Mouse (Mus musculus): ENCODE results near the gene Ankrd9. TPM values are rescaled to one million over a fixed set of nuclear protein-coding genes. Genes with fewer than 3 reads are reported as not detected.

Ankrd9 gene
- polyA plus RNA-seq, 1 experiment from 2014 or later, result 7.8 TPM

DNA sequence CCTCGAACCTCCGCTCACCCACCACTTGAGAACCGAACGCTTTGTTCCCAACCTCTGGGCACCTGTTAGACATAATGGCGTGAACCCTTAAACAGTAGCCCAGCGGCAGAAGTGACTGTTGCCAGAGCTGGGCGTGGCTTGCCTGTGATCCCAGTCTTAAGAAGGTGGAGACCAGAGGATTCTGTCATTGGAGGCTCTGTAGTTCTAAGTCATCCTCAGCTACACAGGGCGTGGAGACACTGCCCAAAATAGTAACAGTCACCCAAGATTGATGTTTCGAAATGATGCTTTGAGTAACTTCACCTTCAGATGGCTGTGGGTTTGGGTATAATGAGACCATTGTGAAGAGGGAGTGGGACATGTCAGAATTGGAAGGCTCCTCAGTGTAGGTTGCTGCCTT is 25.3 kb upstream of the Ankrd9 start:
- no peak for ATAC-seq (ENCODE audit: low read depth)
- Histone ChIP-seq H3K27ac (replicated peaks) (no peak overlapping the region), H3K27me3 (no peaks in the 10 kb centered on the region), H3K4me1 (replicated peaks) (peaks cover 24% of the 10 kb centered on the region), H3K36me3 (no peaks in the 10 kb centered on the region), H3K9ac (no peak overlapping the region), H3K4me3 (no peak overlapping the region), H3K4me2 (no peak overlapping the region), H3K9me3 (no peaks in the 10 kb centered on the region)
- 82% methylated on average over 9 of the region's 9 CpGs for WGBS

DNA sequence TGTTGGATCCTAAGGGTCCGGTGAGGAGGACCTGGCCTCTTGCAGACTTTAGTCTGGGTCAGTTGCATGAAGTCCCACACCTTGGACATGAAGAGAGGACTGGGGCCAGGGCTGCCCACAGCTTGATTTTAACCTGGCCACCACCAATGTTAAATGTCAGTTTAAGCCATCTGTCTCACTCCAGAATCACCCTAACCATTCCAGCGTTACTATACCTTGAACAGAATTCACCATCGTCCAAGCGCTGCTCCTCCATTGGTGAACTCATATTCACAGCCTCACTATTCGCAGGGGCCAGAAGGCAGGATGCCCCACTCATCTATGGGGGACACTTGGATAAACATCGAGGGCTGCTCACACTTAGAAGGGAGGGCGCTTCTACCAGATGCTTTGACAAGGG is 22.1 kb upstream of the Ankrd9 start:
- Histone ChIP-seq H3K9me3 (peaks cover 5% of the 10 kb centered on the region; the same call in 1 of the 2 replicates), H3K27me3 (no peaks in the 10 kb centered on the region), H3K4me2 (no peak overlapping the region), H3K9ac (no peak overlapping the region), H3K4me1 (replicated peaks) (0 out of 2 replicates have a peak, but pooled peaks cover 2% of the 10 kb centered on the region), H3K27ac (replicated peaks) (no peak overlapping the region), H3K36me3 (no peaks in the 10 kb centered on the region), H3K4me3 (no peak overlapping the region)
- no peak for ATAC-seq (ENCODE audit: low read depth)
- 91% methylated on average over 7 of the region's 7 CpGs for WGBS

DNA sequence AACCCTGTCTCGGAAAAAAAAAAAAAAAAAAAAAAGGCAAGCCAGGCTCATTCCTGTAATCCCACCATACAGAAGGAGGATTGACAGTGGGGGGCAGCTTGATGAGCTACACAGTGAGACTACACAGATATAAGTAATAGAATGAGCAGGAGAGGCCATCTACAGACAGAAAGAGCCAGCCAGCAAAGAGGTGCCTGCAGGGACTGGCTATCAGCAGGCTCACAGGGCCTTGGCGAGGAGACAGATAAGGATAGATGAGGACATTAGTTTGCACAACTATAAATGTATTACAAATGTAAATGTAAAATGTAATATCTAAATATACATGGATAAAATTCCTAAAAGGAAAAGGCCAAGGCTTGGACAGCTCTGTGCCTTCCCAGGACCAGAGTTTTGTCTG is 21.0 kb upstream of the Ankrd9 start:
- no peak for ATAC-seq (ENCODE audit: low read depth)
- Histone ChIP-seq H3K9me3 (peaks cover 5% of the 10 kb centered on the region; the same call in 1 of the 2 replicates), H3K27me3 (no peaks in the 10 kb centered on the region), H3K27ac (replicated peaks) (no peak overlapping the region), H3K9ac (no peak overlapping the region), H3K4me3 (no peak overlapping the region), H3K4me1 (replicated peaks) (no peaks in the 10 kb centered on the region), H3K36me3 (no peaks in the 10 kb centered on the region), H3K4me2 (no peak overlapping the region)
- WGBS, result 79% methylated on average over 2 of the region's 2 CpGs

GRCm38 (mm10) chr12:110998092-110998491 is 19.3 kb upstream of the Ankrd9 start:
- no peak for ATAC-seq (ENCODE audit: low read depth)
- Histone ChIP-seq H3K9ac (no peak overlapping the region), H3K9me3 (peaks cover 5% of the 10 kb centered on the region; the same call in 1 of the 2 replicates), H3K4me3 (no peak overlapping the region), H3K27me3 (no peaks in the 10 kb centered on the region), H3K4me1 (replicated peaks) (no peaks in the 10 kb centered on the region), H3K36me3 (no peaks in the 10 kb centered on the region), H3K4me2 (no peak overlapping the region), H3K27ac (replicated peaks) (no peak overlapping the region)
- 96% methylated on average over 11 of the region's 11 CpGs for WGBS

DNA sequence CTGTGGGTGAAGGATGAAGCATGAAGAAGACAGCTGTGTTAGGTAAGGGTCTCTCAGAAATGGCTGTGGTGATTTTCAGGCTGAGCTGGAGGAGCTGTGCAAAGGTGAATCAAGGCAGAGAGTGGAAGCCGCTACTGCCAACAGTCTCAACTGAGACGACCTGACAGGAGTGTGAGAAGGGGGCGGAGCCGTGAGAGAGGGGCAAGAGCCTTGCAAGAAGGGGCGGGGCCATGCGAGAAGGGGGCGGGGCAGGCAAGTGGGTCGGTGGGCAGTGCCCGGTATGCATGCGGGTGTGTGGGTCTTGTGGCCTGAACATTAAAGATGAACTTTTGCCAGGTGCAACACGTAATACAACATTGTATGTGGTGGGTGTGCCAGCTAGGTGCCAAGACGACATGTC is 15.8 kb upstream of the Ankrd9 start:
- ATAC-seq (ENCODE audit: low read depth), result no peak
- Histone ChIP-seq H3K27me3 (no peaks in the 10 kb centered on the region), H3K9me3 (peaks cover 5% of the 10 kb centered on the region; the same call in 1 of the 2 replicates), H3K27ac (replicated peaks) (no peak overlapping the region), H3K4me3 (no peak overlapping the region), H3K9ac (no peak overlapping the region), H3K4me2 (no peak overlapping the region), H3K36me3 (no peaks in the 10 kb centered on the region), H3K4me1 (replicated peaks) (peaks cover 11% of the 10 kb centered on the region; the same call in 1 of the 2 replicates)
- 31% methylated on average over 12 of the region's 12 CpGs for WGBS

DNA sequence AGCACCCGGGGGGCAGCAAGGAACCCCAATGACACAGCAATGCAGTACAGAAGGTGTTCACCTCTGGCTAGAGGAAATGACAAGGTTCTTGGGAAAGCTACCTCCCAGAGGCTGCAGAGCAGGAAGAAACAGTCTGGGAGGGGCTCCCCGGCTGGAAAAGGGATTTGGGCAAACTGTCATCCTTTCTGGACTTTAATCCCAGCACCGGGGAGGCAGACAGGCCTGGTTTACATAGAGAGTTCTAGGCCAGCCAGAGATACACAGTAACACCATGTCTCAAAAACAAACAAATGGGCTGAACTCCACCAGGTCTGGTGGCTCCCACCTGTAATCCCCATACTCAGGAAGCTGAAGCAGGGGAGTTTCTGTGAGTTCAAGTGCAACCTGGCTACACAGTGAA is 14.4 kb upstream of the Ankrd9 start:
- Histone ChIP-seq H3K9me3 (peaks cover 5% of the 10 kb centered on the region; the same call in 1 of the 2 replicates), H3K9ac (no peak overlapping the region), H3K4me1 (replicated peaks) (peaks cover 11% of the 10 kb centered on the region; the same call in 1 of the 2 replicates), H3K4me2 (no peak overlapping the region), H3K27ac (replicated peaks) (no peak overlapping the region), H3K4me3 (no peak overlapping the region), H3K36me3 (no peaks in the 10 kb centered on the region), H3K27me3 (no peaks in the 10 kb centered on the region)
- 91% methylated on average over 3 of the region's 3 CpGs for whole genome bisulfite sequencing
- no peak for ATAC-seq (ENCODE audit: low read depth)

DNA sequence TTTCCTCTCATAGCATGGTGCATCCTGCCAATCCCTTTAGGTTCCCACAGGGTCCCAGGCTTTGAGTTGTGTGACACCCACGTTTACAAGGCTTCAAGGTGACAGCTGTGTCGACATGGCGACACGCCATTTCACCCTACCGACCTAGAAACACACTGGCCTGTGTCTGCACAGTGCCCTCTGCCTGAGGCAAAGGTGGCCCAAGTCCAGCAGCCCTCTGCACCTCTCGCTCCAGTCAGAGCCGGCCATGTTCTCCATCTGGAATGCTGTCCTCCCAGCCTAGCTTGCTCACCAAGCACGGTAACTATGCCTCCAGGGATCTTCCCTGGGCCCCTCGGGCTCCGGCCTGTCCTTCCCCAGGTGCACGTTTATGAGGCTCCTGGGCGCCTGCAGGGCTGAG is 13.9 kb upstream of the Ankrd9 start:
- H3K27me3 ChIP-seq, result no peaks in the 10 kb centered on the region
- no peak overlapping the region; the same call in 1 of the 2 replicates for H3K9ac ChIP-seq
- peak overlapping the region; percentile 61; the same call in 1 of the 2 replicates for H3K4me2 ChIP-seq
- peak overlapping the region; percentile 47; the same call in 1 of the 2 replicates for H3K4me3 ChIP-seq
- WGBS, result 81% methylated on average over 12 of the region's 12 CpGs
- no peak; the same call in 1 of the 2 replicates for ATAC-seq (ENCODE audit: low read depth)
- H3K4me1 ChIP-seq (replicated peaks), result peaks cover 11% of the 10 kb centered on the region; the same call in 1 of the 2 replicates
- no peak overlapping the region for H3K27ac ChIP-seq (replicated peaks)
- no peaks in the 10 kb centered on the region for H3K36me3 ChIP-seq
- peaks cover under 1% of the 10 kb centered on the region; the same call in 1 of the 2 replicates for H3K9me3 ChIP-seq

GRCm38 (mm10) chr12:110992128-110992553 is 13.3 kb upstream of the Ankrd9 start:
- under 1% methylated on average over 24 of the region's 24 CpGs for WGBS
- H3K4me1 ChIP-seq (replicated peaks), result peaks cover 11% of the 10 kb centered on the region; the same call in 1 of the 2 replicates

GRCm38 (mm10) chr12:110991361-110992127 is 12.7 kb upstream of the Ankrd9 start:
- peak; percentile 92 for ATAC-seq (ENCODE audit: low read depth)
- Histone ChIP-seq H3K36me3 (no peaks in the 10 kb centered on the region), H3K27ac (replicated peaks) (peak overlapping the region; percentile 61), H3K4me2 (peak overlapping the region; percentile 61), H3K9ac (peak overlapping the region; percentile 69), H3K4me1 (replicated peaks) (peaks cover 11% of the 10 kb centered on the region; the same call in 1 of the 2 replicates), H3K9me3 (no peaks in the 10 kb centered on the region), H3K4me3 (peak overlapping the region; percentile 47), H3K27me3 (no peaks in the 10 kb centered on the region)
- 2% methylated on average over 23 of the region's 23 CpGs for WGBS

More at GRCm38 (mm10) chr12:110992128-110992553, 13.3 kb upstream of the Ankrd9 start:
- Histone ChIP-seq H3K27me3 (no peaks in the 10 kb centered on the region), H3K9ac (peak overlapping the region; percentile 69), H3K27ac (replicated peaks) (peak overlapping the region; percentile 61), H3K36me3 (no peaks in the 10 kb centered on the region), H3K9me3 (no peaks in the 10 kb centered on the region), H3K4me3 (peak overlapping the region; percentile 47), H3K4me2 (peak overlapping the region; percentile 61)
- ATAC-seq (ENCODE audit: low read depth), result peak; percentile 91

DNA sequence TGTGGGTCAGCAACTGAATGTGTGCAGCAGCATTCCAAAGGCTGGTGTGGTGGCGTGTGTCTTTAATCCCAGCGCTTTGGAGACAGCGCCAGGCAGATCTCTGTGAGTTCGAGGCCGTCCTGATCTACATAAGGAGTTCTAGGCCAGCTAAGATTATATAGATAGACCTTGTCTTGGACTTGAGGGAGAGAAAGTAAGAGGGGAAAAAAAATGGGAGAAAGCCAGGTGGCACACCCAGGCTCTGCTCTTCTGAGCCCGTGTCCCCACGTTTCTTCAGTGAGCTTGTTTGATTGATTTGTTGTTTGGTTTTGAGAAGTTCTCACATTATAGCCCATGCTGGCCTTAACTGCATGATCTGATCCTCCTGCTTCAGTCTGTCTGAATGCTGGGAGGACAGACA is 11.7 kb upstream of the Ankrd9 start:
- no peaks in the 10 kb centered on the region for H3K9me3 ChIP-seq
- ATAC-seq (ENCODE audit: low read depth), result no peak
- no peaks in the 10 kb centered on the region for H3K27me3 ChIP-seq
- H3K4me2 ChIP-seq, result no peak overlapping the region
- no peak overlapping the region for H3K27ac ChIP-seq (replicated peaks)
- H3K9ac ChIP-seq, result no peak overlapping the region
- no peak overlapping the region for H3K4me3 ChIP-seq
- no peaks in the 10 kb centered on the region for H3K36me3 ChIP-seq
- WGBS, result 96% methylated on average over 7 of the region's 7 CpGs
- H3K4me1 ChIP-seq (replicated peaks), result peaks cover 11% of the 10 kb centered on the region; the same call in 1 of the 2 replicates

DNA sequence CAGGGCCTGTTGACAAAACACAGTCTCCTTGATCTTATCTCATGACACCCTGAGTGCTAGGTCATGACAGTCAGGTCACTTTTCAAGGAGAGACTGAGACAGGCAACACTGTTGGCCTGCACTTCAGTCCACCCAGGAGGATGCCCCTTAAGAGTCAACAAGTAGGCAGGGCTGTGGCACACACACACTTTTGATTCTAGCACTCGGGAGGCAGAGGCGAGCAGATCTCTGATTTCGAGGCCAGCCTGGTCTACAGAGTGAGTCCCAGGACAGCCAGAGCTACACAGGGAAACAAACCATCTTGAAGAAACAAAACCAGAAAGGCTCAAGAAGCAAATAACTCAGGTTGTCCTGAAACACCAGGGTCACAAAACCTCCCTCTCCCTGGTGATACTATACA is 10.6 kb upstream of the Ankrd9 start:
- WGBS, result 88% methylated on average over 3 of the region's 3 CpGs
- no peak for ATAC-seq (ENCODE audit: low read depth)
- Histone ChIP-seq H3K27ac (replicated peaks) (no peak overlapping the region), H3K9ac (no peak overlapping the region), H3K4me1 (replicated peaks) (peaks cover 11% of the 10 kb centered on the region; the same call in 1 of the 2 replicates), H3K36me3 (no peaks in the 10 kb centered on the region), H3K27me3 (no peaks in the 10 kb centered on the region), H3K4me3 (no peak overlapping the region), H3K9me3 (no peaks in the 10 kb centered on the region), H3K4me2 (no peak overlapping the region)

DNA sequence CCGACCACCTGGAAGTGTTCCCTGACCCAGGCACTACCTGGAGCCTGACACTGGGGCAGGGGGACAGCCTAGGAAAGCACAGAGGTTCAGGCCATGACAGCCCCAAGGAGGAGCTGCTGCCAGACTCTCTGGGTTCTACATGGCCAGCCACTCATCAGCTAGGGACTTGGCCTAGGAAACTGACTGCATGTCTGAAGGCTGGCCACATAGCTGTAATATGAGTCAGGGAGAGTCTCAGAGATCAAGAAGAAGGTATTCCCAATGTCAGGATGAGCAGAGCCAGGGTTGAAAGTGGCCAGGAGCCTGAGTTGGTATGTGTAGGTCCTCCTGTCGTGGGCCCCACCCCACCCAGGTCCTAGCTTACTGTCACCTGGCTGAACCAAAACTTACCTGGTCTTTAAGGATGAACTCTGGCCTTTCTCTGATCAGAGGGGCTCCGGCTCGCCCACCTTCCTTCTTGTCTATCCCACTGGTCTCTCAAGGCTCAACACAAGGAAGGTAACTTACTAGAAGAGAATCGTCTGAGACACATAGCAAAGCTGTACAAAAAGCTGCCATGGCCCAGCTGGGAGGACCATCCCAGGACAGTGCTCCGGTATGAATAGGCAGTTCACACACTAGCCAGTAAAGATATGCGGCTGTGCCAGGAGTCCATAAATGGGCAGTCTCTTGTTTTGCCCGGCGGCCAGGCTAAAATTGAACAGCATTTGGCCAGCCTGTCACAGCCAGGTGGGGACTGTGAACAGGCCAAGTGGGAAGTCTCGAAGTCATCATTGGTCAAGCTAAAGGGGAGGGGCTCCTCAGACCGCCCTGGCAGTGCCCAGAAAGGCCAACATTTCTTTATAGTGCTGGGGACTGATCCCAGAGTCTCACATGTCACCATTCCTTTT is 7.9 kb upstream of the Ankrd9 start:
- H3K36me3 ChIP-seq, result no peaks in the 10 kb centered on the region
- no peak overlapping the region for H3K4me3 ChIP-seq
- H3K9me3 ChIP-seq, result no peaks in the 10 kb centered on the region
- ATAC-seq (ENCODE audit: low read depth), result no peak
- H3K4me1 ChIP-seq (replicated peaks), result peaks cover 6% of the 10 kb centered on the region; the same call in 1 of the 2 replicates
- H3K27me3 ChIP-seq, result no peaks in the 10 kb centered on the region
- H3K27ac ChIP-seq (replicated peaks), result no peak overlapping the region
- H3K4me2 ChIP-seq, result no peak overlapping the region
- 80% methylated on average over 11 of the region's 11 CpGs for WGBS
- H3K9ac ChIP-seq, result no peak overlapping the region
